Mouse (Mus musculus): ENCODE data around the gene Klb. TPM values are rescaled to one million over a fixed set of nuclear protein-coding genes. Genes with fewer than 3 reads are reported as not detected.
"Not testable (repeated sequence)": the region's sequence is repeated elsewhere in the genome, so short reads cannot be mapped to it uniquely, and the experiment has no call there.

Klb gene
- 1.1 and 1.6 TPM in 2 replicates for polyA plus RNA-seq (2012; rRNA removed)

- WGBS: 92% methylated on average over 15 of the region's 15 CpGs
- H3K36me3 ChIP-seq (ENCODE audit: control insufficient read depth, insufficient read depth, low read length): no peaks in the 10 kb centered on the region
- H3K4me1 ChIP-seq (replicated peaks; ENCODE audit: control insufficient read depth, insufficient read depth, low read length): no peaks in the 10 kb centered on the region
- no peak within 1 kb of the TSS for H3K27ac ChIP-seq (ENCODE audit: control insufficient read depth, insufficient read depth, low read length)
- TF ChIP-seq POLR2A (IDR thresholded peaks at IDR 0.05; ENCODE audit: control insufficient read depth, extremely low read depth, insufficient read depth, low read length, poor library complexity) (no peak), CTCF (IDR thresholded peaks at IDR 0.05; ENCODE audit: borderline replicate concordance, control insufficient read depth, extremely low read depth, insufficient read depth, low read length, poor library complexity) (no peak)
- H3K4me3 ChIP-seq (ENCODE audit: control insufficient read depth, insufficient read depth, low read length): no peak within 1 kb of the TSS
- DNase-seq: no peak
- H3K27me3 ChIP-seq (ENCODE audit: control insufficient read depth, insufficient read depth, low read length): no peaks in the 10 kb centered on the region
Measured at GRCm38 (mm10) chr5:65348168-65348567, at the start of gene Klb. Klb (plus strand) TSS chr5:65348314.

GRCm38 (mm10) chr5:65299623-65300022 is 48.5 kb upstream of the Klb start:
- H3K36me3 ChIP-seq (ENCODE audit: control insufficient read depth, insufficient read depth, low read length): peaks cover 35% of the 10 kb centered on the region
- WGBS: 93% methylated on average over 1 of the region's 1 CpGs
- H3K4me1 ChIP-seq (replicated peaks; ENCODE audit: control insufficient read depth, insufficient read depth, low read length); H3K27me3 ChIP-seq (ENCODE audit: control insufficient read depth, insufficient read depth, low read length); H3K27ac ChIP-seq (ENCODE audit: control insufficient read depth, insufficient read depth, low read length); DNase-seq; H3K4me3 ChIP-seq (ENCODE audit: control insufficient read depth, insufficient read depth, low read length): not testable (repeated sequence)

- Histone ChIP-seq H3K27me3 (ENCODE audit: control insufficient read depth, insufficient read depth, low read length) (no peaks in the 10 kb centered on the region), H3K36me3 (ENCODE audit: control insufficient read depth, insufficient read depth, low read length) (peaks cover 30% of the 10 kb centered on the region), H3K4me3 (ENCODE audit: control insufficient read depth, insufficient read depth, low read length) (no peak overlapping the region), H3K27ac (ENCODE audit: control insufficient read depth, insufficient read depth, low read length) (no peak overlapping the region), H3K4me1 (replicated peaks; ENCODE audit: control insufficient read depth, insufficient read depth, low read length) (no peaks in the 10 kb centered on the region)
- DNase-seq: no peak
- WGBS: 92% methylated on average over 9 of the region's 9 CpGs
- no peak for TF ChIP-seq POLR2A (IDR thresholded peaks at IDR 0.05; ENCODE audit: control insufficient read depth, extremely low read depth, insufficient read depth, low read length, poor library complexity)
- no peak for TF ChIP-seq CTCF (IDR thresholded peaks at IDR 0.05; ENCODE audit: borderline replicate concordance, control insufficient read depth, extremely low read depth, insufficient read depth, low read length, poor library complexity)
Measured at GRCm38 (mm10) chr5:65300121-65300520, 48.0 kb upstream of the Klb start.

GRCm38 (mm10) chr5:65305516-65305915 is 42.6 kb upstream of the Klb start:
- WGBS: 94% methylated on average over 9 of the region's 9 CpGs
- H3K4me3 ChIP-seq (ENCODE audit: control insufficient read depth, insufficient read depth, low read length): no peak overlapping the region
- no peaks in the 10 kb centered on the region for H3K4me1 ChIP-seq (replicated peaks; ENCODE audit: control insufficient read depth, insufficient read depth, low read length)
- no peak overlapping the region for H3K27ac ChIP-seq (ENCODE audit: control insufficient read depth, insufficient read depth, low read length)
- peaks cover 32% of the 10 kb centered on the region for H3K36me3 ChIP-seq (ENCODE audit: control insufficient read depth, insufficient read depth, low read length)
- no peak for DNase-seq
- H3K27me3 ChIP-seq (ENCODE audit: control insufficient read depth, insufficient read depth, low read length): no peaks in the 10 kb centered on the region
- no peak for TF ChIP-seq CTCF (IDR thresholded peaks at IDR 0.05; ENCODE audit: borderline replicate concordance, control insufficient read depth, extremely low read depth, insufficient read depth, low read length, poor library complexity)
- no peak for TF ChIP-seq POLR2A (IDR thresholded peaks at IDR 0.05; ENCODE audit: control insufficient read depth, extremely low read depth, insufficient read depth, low read length, poor library complexity)

GRCm38 (mm10) chr5:65308208-65308607 is 39.9 kb upstream of the Klb start:
- TF ChIP-seq CTCF (IDR thresholded peaks at IDR 0.05; ENCODE audit: borderline replicate concordance, control insufficient read depth, extremely low read depth, insufficient read depth, low read length, poor library complexity) (no peak), POLR2A (IDR thresholded peaks at IDR 0.05; ENCODE audit: control insufficient read depth, extremely low read depth, insufficient read depth, low read length, poor library complexity) (no peak)
- 96% methylated on average over 7 of the region's 7 CpGs for WGBS
- Histone ChIP-seq H3K27me3 (ENCODE audit: control insufficient read depth, insufficient read depth, low read length) (no peaks in the 10 kb centered on the region), H3K4me1 (replicated peaks; ENCODE audit: control insufficient read depth, insufficient read depth, low read length) (no peaks in the 10 kb centered on the region), H3K27ac (ENCODE audit: control insufficient read depth, insufficient read depth, low read length) (no peak overlapping the region), H3K36me3 (ENCODE audit: control insufficient read depth, insufficient read depth, low read length) (peaks cover 30% of the 10 kb centered on the region), H3K4me3 (ENCODE audit: control insufficient read depth, insufficient read depth, low read length) (no peak overlapping the region)
- DNase-seq: no peak

GRCm38 (mm10) chr5:65308866-65309265 is 39.2 kb upstream of the Klb start:
- Histone ChIP-seq H3K27ac (ENCODE audit: control insufficient read depth, insufficient read depth, low read length) (no peak overlapping the region), H3K4me3 (ENCODE audit: control insufficient read depth, insufficient read depth, low read length) (no peak overlapping the region), H3K27me3 (ENCODE audit: control insufficient read depth, insufficient read depth, low read length) (no peaks in the 10 kb centered on the region), H3K4me1 (replicated peaks; ENCODE audit: control insufficient read depth, insufficient read depth, low read length) (no peaks in the 10 kb centered on the region), H3K36me3 (ENCODE audit: control insufficient read depth, insufficient read depth, low read length) (peaks cover 32% of the 10 kb centered on the region)
- no peak for DNase-seq
- 75% methylated on average over 3 of the region's 3 CpGs for WGBS
- no peak for TF ChIP-seq POLR2A (IDR thresholded peaks at IDR 0.05; ENCODE audit: control insufficient read depth, extremely low read depth, insufficient read depth, low read length, poor library complexity)
- TF ChIP-seq CTCF (IDR thresholded peaks at IDR 0.05; ENCODE audit: borderline replicate concordance, control insufficient read depth, extremely low read depth, insufficient read depth, low read length, poor library complexity): no peak

GRCm38 (mm10) chr5:65319176-65319575 is 28.9 kb upstream of the Klb start:
- Histone ChIP-seq H3K27ac (ENCODE audit: control insufficient read depth, insufficient read depth, low read length) (no peak overlapping the region), H3K27me3 (ENCODE audit: control insufficient read depth, insufficient read depth, low read length) (no peaks in the 10 kb centered on the region), H3K4me1 (replicated peaks; ENCODE audit: control insufficient read depth, insufficient read depth, low read length) (peaks cover 6% of the 10 kb centered on the region), H3K36me3 (ENCODE audit: control insufficient read depth, insufficient read depth, low read length) (peaks cover 21% of the 10 kb centered on the region), H3K4me3 (ENCODE audit: control insufficient read depth, insufficient read depth, low read length) (no peak overlapping the region)
- TF ChIP-seq CTCF (IDR thresholded peaks at IDR 0.05; ENCODE audit: borderline replicate concordance, control insufficient read depth, extremely low read depth, insufficient read depth, low read length, poor library complexity) (no peak), POLR2A (IDR thresholded peaks at IDR 0.05; ENCODE audit: control insufficient read depth, extremely low read depth, insufficient read depth, low read length, poor library complexity) (no peak)
- 97% methylated on average over 9 of the region's 9 CpGs for WGBS
- DNase-seq: no peak

All from thymus, adult 2 months (tissue).